Mouse (Mus musculus) cerebellum, adult 11 months (tissue): Measurements from ENCODE around the gene Setd6.

ENCODE experiments used
- DNase-seq: peaks from one replicate; pipeline ENCODE4 v3.0.0; 2022

Setd6 gene

DNA sequence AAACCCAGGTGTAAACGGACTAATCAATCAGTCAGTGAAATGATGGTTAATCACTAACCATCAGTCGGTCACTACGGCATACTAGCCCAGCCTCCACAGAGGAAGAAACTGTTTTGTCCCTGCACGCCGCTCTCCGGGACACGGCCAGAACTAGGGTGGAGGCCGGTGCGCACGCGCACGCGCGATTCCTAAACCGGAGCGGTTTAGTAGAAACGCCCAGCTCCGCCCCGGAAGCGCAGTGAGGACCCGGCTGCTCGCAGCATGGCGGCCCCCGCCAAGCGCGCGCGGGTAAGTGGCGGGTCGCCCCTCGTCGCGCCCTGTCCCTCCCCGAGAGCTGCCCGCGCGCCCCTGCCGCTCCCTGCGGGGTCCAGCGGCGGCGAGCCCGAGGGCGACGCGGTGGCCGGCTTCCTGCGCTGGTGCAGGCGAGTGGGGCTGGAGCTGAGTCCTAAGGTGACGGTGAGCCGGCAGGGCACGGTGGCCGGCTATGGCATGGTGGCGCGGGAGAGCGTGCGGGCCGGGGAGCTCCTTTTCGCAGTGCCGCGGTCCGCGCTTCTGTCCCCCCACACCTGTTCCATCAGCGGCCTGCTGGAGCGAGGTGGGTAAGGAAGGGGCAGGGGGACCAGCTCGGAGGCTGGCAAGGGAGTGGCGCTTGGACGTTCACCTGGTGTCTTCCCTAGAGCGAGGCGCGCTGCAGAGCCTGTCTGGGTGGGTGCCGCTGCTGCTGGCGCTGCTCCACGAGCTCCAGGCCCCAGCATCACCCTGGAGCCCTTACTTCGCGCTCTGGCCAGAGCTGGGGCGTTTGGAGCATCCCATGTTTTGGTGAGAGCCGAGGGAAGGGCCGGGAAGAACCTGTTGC is at the start of gene Setd6:
Gene Setd6, plus strand, starts transcription at position 206 of the 856 bp plus-strand sequence.
- peak; percentile 76 for DNase-seq

DNA sequence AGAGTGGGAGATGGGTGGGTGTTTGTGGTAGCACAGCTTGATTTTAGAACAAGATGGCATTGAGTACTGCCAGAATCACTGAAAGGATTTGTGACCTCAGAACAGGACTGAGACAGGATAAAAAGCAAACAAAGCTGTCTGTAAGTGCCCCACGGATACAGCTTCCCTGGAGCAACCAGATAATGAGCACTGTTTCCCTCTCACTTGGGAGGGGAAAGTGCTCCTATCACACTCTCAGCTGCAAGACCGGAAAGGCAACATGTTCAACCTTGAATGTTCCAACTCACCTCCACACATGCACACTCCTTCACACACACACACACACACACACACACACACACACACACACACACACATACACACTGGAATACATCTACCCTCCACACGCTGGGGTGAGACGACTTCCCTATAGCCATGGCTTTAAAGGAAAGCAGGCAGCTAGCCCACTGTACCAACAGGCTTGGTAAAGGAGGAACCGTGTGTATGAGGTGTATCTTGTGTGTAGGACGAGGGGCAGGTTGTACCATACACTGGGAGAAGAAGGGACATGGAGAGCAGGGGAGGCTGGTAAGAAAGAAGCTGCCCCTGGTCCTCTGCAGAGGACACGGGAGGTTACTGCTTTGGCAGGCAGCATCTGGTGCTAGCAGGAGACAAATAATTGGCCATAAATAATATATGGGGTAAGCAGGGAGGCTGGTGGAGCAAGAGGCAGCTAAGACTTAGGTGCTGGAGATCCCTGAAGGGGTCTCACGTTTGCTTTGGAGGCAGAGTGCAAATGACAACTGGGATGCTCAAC is 47.3 kb upstream of the Setd6 start:
- no peak for DNase-seq

DNA sequence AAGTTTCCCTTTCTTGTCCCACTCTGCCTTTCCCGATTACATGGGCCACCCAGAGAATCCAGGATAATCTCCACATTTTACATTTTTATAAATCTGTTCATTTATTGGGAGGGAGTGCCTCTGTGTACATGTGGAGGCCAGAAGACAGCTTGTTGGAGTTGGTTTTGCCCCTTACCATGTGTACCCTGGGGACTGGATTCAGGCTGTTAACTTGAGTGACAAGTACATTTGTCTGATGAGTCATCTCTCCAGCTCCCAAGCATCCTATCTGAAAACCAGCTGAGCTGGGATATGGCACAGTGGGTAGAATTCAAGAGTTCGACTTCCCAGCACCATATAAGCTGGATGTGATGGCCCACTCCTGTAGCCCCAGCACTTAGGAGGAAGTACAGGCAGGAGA is 45.7 kb upstream of the Setd6 start:
- DNase-seq, result no peak

DNA sequence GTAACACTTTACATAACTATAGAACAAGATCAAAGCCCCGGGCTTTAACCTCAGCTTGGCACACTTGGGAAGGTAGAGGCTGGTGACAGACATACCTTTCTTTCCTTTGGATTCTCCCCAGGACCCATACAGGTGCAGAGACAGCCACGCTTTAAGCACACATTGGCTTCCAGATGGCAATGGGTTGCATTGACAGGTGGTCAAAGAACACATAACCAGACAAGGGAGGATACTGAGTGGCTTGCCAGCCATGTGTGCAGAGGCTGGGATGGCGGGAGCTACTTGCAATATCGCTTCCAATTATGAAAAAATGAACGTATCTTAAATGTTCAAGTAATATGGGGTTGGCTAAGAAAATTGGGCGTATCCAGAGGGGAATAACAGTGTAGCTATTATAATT is 43.8 kb upstream of the Setd6 start:
- no peak for DNase-seq

DNA sequence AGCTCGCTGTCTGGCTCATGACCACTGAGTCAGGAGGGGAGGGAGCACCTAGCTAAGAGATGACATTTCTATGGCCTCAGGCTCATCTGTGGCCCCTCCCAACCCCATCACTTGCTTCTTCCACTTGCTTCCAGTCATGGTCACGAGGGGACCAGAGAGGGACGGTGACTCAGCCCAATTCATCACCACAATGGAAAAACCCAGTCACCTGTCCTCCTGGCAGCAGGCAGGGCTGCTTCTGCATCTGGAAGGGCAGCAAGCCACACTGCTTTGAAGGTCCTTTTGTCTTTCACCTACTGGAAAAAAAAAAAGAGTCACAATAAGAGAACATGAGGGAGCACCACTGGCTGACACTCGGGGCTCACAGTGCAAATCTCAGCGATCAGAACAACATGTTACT is 42.9 kb upstream of the Setd6 start:
- DNase-seq, result no peak

DNA sequence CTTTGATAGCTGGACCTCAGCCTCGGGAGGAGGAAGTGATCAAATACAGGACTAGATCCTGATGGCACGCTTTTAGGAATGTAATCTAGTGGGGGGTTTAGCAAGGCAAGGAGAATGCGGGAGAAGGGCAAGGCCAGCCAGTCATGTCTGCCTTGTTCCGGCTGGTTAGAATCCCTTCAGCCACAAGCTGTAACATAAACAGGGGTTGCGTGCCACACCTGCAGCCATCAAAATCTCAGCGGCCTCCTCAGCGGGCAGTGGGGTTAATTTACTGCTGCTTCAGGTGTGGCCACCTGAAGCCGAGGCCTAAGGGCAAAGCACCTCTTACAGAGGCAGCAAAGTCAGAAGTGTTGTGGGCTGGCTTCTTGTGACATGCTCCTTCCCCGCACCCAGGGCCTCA is 39.0 kb upstream of the Setd6 start, which contains the start of gene Ndrg4:
Gene Ndrg4, plus strand, starts transcription at position 350 of the 400 bp plus-strand sequence.
- DNase-seq, result no peak

DNA sequence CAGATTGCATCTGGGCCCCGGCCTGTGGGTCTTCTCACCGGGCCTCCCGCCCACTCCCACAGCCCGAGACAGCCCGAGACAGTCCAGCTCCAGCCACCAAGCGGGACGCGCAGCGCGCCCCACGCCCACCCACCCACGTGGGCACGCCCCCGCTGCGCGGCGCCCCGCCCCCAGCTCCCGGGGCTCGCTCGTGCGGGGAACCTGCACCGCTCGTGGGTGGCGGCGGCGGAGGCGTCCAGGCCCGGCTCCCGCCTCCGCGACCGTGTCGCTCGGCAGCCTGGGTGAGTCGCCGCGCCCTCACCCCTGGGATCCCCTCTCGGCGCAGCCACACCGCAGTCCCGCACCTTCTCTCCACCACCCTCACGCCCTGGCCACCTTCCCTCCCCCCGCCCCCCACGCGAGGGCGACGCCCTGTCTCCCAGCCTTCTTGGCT is 38.1 kb upstream of the Setd6 start:
- DNase-seq, result no peak

DNA sequence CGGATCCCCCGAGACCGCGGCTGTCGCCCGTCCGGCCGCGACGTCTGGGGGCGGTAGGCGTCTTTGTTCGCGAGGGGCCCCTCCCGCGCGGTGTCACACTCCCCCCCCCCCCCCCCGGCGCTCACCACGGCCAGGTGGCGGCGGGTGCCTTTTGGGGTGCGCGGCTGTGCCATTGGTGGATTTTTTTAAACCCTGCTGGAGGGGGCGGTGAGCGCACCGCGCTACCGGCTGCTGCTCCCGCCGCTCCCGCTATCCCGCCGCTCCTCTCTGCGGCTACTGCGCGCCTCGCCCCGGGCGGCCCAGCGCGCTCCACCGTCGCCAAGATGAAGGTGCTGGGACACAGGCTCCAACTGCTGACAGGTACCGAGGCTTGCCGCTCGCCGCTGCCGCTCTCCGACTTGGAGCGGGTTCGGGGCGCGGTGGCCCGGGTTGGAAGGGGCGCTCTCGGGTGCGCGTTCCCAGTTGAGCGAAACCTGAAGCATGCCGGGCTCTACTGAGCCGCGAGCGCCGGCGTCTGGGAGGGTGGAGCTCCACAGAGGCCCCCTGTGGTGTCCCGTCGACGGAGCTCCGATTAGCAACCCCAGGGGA is 37.6 kb upstream of the Setd6 start:
- DNase-seq, result no peak

DNA sequence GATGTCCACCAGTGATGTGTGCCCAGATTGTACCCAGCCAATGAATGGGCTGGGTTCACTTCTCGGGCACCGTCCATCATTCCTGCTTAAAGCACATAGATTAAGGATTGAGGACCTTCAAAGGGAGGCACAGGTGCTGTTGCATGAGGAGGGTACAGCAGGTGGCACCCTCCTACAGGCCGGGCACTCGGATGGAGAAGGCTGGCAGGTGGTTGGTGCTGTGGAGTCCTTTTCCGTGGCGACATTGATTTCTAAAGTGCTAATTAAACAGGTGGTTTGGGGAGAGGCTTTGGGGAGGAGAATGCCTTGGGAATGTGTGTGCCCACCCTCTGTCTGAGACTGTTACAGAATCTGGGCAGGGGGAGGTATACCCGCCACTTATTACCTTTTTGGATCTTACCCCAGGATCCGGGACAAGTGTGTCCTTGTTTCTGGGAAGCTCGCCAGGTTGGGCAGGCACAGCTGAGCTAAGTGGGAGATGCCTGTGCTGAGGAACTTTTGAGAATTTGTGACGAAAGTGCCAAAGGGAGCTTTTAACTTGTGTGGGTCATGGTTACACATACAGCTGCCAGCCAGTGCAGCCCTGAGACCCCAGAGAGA is 27.5 kb upstream of the Setd6 start:
- DNase-seq, result no peak

DNA sequence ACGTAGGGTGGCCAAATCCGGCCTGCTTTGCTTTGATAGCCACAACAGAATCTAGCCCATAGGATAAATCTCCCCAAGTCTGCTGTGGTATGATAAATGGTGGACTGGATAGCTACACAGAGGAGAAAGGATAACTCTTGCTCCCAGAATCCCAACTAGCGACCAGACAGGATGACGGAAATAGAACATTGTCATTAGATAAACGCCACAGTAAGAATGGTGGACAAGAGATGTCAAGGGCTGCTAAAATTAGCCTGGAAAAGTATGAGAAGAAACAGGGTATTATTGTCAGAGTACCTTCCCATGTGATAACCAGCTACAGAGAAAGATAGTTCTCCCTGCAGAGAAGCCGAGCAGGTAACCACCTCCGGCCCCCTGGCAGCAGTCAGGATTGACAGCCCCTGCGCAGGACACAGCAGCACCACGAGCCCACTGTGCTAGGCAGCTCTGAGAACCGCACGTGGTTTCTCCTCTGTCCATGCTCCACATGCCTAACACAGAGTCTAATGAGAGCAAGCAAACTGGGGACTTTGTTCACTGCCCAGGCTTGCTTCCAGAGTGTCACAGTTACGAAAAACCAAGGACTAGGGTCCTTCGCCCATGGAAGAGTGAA is 24.6 kb upstream of the Setd6 start:
- DNase-seq, result no peak

DNA sequence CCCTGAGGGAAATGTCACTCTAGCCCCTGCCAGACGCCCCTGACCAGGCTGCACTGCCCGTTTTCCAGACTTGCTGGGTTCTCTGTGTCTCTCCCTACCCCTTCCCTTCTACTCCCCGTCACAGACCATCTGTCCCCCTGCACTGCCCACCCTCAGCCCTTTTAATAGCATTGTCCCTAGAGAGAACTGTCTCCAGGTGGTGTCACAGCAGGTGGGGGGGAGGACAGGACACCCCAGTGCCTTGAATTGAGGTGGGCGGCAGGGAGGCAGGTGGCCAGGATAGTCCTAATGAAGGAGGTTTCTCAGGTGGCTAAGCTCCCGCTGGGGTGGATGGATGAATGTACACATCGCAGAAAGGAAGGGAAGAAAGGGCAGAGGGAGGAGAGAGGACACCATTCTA is 21.1 kb upstream of the Setd6 start:
- DNase-seq, result no peak

DNA sequence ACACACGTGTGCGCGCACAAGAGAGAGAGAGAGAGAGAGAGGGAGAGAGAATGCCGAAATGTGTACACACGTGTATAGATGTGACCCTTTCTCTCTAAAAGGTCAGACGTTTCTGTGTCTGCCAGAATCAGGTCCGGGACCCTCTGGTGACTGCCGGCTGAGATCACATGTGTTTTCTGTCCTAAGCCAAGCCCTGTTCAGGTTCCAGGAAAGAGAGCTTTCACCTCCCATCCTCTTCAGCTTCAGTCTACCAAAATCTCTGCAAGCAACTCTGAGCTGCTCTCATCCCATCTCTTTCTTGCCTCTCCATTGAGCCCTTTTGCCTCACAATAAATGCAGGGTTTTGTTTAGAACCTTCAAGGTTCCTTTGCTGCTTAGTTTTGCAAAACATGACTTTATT is 19.0 kb upstream of the Setd6 start:
- no peak for DNase-seq

DNA sequence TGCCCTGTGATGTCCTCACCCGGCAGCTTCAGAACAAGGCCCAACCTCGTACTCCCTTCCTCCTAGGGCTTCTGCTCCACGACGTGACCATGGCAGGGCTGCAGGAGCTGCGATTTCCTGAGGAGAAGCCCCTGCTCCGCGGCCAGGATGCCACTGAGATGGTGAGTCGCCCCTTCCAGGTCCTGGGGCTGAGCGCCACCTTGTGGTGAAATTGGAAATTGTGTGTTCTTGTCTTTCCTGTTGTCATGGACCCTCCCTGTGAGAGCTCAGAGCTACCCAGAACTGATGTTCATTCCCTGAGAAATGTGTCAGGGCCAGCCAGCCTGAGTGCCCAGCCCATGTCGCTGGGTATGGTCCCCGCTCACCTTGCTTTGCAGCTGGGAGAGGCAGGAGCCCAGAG is 18.6 kb upstream of the Setd6 start:
- peak; percentile 74 for DNase-seq

DNA sequence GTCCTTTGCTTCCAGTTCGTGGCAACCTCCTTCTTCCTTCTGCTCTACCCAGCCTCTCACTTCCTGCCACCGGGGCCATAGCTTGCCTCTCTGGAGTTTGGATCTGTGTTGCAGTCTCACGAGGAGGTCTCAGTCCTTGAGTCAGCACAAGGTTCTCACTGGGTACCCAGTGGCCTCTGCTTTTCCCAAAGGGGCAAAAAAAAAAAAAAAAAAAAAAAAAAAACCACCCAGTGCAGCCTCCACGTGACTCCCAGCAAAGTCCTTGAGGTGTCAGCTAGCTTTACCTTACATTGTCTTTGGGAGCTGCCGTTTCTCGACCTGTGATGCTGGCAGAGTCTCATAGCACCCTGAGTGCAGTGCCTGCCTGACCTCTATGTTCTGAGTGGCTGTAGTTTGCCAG is 17.5 kb upstream of the Setd6 start:
- no peak for DNase-seq

DNA sequence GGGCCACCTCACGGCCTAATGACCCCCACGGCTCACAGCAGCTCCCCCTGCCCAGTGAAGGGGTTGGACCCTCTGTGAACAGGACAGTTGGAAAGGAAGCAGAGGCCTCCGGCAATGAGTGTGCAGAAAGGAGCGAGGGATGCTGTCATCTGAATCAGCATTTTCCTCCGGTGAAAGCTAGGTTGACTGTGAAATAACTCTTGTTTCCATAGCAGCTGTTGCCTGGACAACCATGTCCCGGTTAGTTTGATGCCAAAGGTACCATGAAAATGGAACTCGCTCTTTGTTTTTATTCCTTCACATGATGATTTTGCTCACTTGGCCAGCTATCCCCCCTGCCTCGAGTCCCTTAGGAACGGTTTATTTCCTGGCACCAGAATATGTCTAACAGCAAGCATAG is 15.4 kb upstream of the Setd6 start:
- no peak for DNase-seq

DNA sequence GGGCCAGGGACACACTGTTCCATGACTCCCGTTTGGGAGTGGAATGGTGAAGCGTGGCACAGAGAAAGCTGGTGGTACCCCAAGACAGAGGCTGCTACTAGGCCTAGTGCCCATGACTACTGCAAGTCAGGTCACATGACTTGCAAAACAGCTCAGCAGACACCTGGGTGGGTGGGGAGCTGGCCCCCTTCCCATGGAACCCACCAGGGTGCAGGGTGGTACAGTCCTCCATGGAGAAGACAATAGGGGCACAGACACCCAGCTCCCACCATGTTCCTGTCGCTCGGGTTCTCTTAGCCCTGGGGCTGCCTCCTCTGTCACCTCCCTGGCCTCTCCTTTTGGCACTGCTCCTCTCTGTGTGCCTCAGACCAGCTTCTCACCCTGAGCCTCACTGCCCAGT is 13.9 kb upstream of the Setd6 start:
- peak; percentile 47 for DNase-seq

DNA sequence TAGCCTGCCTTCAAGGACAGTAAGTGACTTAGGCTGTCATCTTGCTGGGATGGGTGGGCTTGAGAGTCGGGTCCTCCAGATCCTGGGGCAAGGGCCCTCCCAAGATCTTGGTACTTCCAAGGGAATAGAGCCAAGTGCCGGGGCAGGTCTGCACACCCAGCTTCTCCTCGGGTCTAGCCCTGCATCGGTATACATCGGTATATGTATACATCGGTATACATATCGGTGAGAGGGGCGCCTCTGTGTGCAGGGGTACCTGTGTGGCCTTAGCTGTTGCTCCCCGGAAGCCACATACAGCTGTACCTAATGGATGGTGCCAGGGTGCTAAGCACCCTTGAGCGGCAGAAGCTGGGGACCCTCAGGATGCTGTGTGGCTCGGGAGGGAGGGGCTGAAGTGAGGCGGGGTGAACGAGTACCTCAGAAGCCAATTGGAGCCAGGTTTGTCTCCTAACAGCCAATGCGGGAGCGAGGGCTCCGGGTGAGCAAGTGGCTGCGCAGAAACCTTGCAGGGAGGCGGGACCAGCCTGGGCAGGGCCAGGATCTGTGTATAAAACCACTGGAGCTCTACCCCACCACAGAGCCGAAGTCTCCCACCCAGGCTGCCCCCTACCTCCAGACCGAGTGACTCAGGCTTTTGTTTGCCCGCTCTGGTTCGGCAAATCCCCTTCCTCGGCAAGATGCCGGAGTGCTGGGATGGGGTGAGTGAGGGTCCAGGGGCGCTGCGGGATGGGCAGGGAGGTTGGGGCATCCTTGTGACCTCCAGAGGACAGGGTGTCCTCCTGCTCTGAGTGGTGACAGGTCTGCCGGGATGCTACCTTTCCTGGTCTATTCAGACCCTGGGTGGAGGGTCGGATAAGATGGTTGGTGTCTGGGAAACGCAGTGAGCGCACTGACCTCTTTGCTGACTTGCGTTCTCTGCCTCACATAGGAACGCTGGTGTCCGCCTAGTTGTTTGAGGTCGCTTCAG is 12.9 kb upstream of the Setd6 start:
- DNase-seq, result peak; percentile 89

DNA sequence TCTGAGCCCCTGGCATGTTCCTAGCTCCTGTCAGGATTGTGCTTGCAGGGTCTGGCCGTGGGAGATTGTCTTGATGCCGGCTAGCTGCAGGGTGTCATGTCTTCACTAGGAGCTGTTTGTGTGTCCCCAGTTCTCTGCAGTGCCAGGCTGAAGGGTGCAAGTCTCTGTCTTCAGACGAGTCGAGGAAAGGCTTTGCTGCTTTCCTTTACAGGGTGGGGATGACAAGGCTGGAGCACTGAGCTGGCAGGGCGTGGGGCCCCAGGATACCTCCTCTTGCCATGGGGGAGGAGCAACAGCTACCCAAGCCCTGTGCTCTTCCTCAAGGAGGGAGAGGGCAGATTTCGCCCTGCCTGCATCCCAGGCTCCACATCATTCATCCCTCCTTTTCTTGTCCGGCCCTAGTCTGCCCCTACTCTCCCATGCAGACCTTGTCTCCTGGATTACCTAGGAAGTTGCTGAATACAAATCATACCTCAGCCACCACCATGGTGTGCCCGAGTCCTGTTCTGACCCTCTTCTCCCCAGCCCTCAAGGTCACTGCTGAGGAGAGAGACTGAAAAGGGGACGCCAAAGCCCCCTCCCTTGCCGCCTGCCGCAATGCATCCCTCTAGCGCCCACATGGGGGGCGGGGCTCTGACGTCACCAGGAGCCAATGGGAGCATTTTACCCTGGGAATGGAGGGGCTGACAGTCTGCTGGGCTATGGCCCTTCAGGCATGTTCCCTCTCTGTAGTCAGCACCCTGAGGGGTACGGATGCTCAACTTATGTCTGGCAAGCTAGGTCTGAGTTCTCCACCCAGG is 12.0 kb upstream of the Setd6 start:
- peak; percentile 86 for DNase-seq

DNA sequence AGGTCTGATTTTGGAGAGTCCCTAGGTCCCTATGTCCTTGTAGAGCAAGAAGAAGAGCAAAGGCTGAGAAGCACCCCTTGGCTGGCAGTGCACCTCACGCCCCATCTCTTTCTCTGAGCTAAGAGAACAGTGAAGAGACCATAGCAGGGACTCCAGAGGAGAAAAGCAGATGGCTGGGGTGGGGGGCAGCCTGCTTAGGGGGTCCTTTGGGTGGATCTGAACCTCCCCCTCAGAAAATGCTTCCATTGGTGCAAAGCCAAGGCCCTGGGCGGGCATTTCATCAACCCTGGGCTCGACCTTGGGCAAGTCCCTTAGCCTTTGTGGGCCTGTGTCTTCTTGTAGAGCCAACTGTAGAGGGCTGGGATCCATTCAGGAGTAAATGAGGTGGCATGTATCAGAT is 11.1 kb upstream of the Setd6 start:
- DNase-seq, result no peak

DNA sequence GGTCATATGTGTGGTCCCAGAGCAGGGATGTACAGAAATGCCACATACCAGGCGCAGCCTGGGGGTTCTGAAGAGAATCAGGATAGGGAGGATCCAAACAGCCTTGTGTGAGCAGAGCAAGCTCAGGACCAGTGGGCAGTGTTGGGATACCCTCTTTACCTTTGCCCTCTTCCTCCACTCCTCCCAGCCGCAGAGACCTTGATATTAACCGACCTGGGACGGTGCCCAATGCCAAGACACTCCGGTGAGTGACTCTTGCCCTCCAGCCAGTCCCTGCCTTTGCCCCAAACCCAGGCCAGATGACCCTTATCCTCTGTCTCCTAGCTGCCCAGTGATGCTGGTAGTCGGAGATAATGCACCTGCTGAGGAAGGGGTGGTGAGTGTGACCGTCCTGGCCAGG is 6.1 kb upstream of the Setd6 start:
- no peak for DNase-seq

DNA sequence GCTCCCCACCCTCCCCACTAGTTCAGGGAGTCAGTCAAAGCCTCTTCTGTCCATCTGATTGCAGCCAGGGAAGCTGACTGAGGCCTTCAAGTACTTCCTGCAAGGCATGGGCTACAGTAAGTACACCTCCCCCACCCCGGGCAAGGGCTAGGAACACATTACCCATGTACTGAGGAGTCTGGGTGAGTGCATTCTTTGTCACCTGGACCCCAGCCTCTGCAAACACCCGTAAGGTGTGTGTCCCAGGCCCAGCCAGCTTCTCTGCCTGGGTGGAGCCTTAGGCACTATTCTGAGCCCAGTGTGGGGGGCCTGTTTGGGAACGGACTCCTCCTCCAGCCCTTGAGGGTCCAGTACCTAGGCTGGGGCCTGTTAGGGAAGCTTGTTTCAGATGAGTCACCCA is 4.7 kb upstream of the Setd6 start:
- no peak for DNase-seq
